Mouse (Mus musculus) liver, embryonic 15.5 days (tissue): ENCODE measurements around the gene Ascc1. TPM values are rescaled to one million over a fixed set of nuclear protein-coding genes. Genes with fewer than 3 reads are reported as not detected.
A peak's percentile ranks its signal among the peaks of the same experiment; 100 is the strongest.

ENCODE experiments used
- ATAC-seq: fragments of 200-750 bp; cut with Nextera tagmentation; 2 replicates; pipeline ENCODE4 v1.8.0; 2017; ENCODE audit warnings: moderate number of reproducible peaks, mild to moderate bottlenecking, moderate library complexity; ENCODE audit not compliant: insufficient read depth
- H3K27ac ChIP-seq: fragments of 300-500 bp; sonication (generic); replicated peaks from 2 replicates; pipeline ENCODE4 v1.5.1; 2015; ENCODE audit warnings: mild to moderate bottlenecking, inconsistent platforms
- H3K27me3 ChIP-seq: fragments of 300-500 bp; sonication (generic); 2 replicates; pipeline ENCODE4 v1.6.1; 2015; ENCODE audit warnings: mild to moderate bottlenecking, inconsistent platforms
- H3K36me3 ChIP-seq: fragments of 300-500 bp; sonication (generic); replicated peaks from 2 replicates; pipeline ENCODE4 v1.6.1; 2015; ENCODE audit warnings: moderate library complexity, mild to moderate bottlenecking, inconsistent platforms
- H3K4me1 ChIP-seq: fragments of 300-500 bp; sonication (generic); replicated peaks from 2 replicates; pipeline ENCODE4 v1.6.1; 2015; ENCODE audit warnings: inconsistent platforms
- H3K4me2 ChIP-seq: fragments of 300-500 bp; sonication (generic); 2 replicates; pipeline ENCODE4 v1.6.1; 2015; ENCODE audit warnings: moderate library complexity, mild to moderate bottlenecking, inconsistent platforms
- H3K4me3 ChIP-seq: fragments of 300-500 bp; sonication (generic); replicated peaks from 2 replicates; pipeline ENCODE4 v1.5.1; 2015; ENCODE audit warnings: mild to moderate bottlenecking, inconsistent platforms
- H3K9ac ChIP-seq: fragments of 300-500 bp; sonication (generic); 2 replicates; pipeline ENCODE4 v1.6.1; 2015; ENCODE audit warnings: moderate library complexity, mild to moderate bottlenecking, inconsistent platforms
- H3K9me3 ChIP-seq: fragments of 300-500 bp; sonication (generic); replicated peaks from 2 replicates; pipeline ENCODE4 v1.6.1; 2016; ENCODE audit warnings: inconsistent platforms
- WGBS: fragments of 180-500 bp; shearing (Covaris S2); methylation state at CpG from one replicate; pipeline ENCODE4 v1.1.7; 2015; ENCODE audit warnings: mixed read lengths; ENCODE audit not compliant: insufficient replicate concordance; 5-methylcytosine and 5-hydroxymethylcytosine counted together
- polyA plus RNA-seq: library from polyadenylated mRNA; unstranded; fragments of >200 nt; fragmentation: Nextera tagmentation; extraction: Ambion mirVana; gene quantifications from 2 replicates; pipeline ENCODE4 v1.2.1, GENCODE M21; 2015

Gene Ascc1
- polyA plus RNA-seq, 1 experiment from 2014 or later, result 16.5 TPM

GRCm38 (mm10) chr10:60035744-60036143 lies 33.1 kb downstream of the Ascc1 start:
- Histone ChIP-seq H3K27ac (no peak overlapping the region), H3K9ac (no peak overlapping the region), H3K9me3 (no peaks in the 10 kb centered on the region), H3K27me3 (0 out of 2 replicates have a peak, but pooled peaks cover 7% of the 10 kb centered on the region), H3K4me1 (peaks cover 10% of the 10 kb centered on the region), H3K36me3 (no peaks in the 10 kb centered on the region), H3K4me3 (no peak overlapping the region), H3K4me2 (no peak overlapping the region)
- ATAC-seq, result no peak
- 31% methylated on average over 4 of the region's 4 CpGs for WGBS

- Histone ChIP-seq H3K36me3 (no peaks in the 10 kb centered on the region), H3K9ac (no peak overlapping the region), H3K4me2 (no peak overlapping the region), H3K27ac (no peak overlapping the region), H3K27me3 (0 out of 2 replicates have a peak, but pooled peaks cover 7% of the 10 kb centered on the region), H3K4me1 (no peaks in the 10 kb centered on the region), H3K9me3 (no peaks in the 10 kb centered on the region), H3K4me3 (no peak overlapping the region)
- 65% methylated on average over 8 of the region's 8 CpGs for WGBS
- ATAC-seq, result no peak
Observed at GRCm38 (mm10) chr10:60042350-60042922, 39.8 kb downstream of the Ascc1 start.

GRCm38 (mm10) chr10:60046696-60047095 lies 44.1 kb downstream of the Ascc1 start:
- Histone ChIP-seq H3K4me2 (no peak overlapping the region), H3K4me3 (no peak overlapping the region), H3K9me3 (no peaks in the 10 kb centered on the region), H3K27ac (no peak overlapping the region), H3K36me3 (peaks cover 5% of the 10 kb centered on the region; the same call in 1 of the 2 replicates), H3K9ac (no peak overlapping the region), H3K27me3 (no peaks in the 10 kb centered on the region), H3K4me1 (no peaks in the 10 kb centered on the region)
- no peak for ATAC-seq
- WGBS, result 70% methylated on average over 5 of the region's 5 CpGs

- H3K4me1 ChIP-seq, result no peaks in the 10 kb centered on the region
- H3K9ac ChIP-seq, result no peak overlapping the region
- H3K4me2 ChIP-seq, result no peak overlapping the region
- H3K27me3 ChIP-seq, result no peaks in the 10 kb centered on the region
- no peak overlapping the region for H3K27ac ChIP-seq
- no peak overlapping the region for H3K4me3 ChIP-seq
- 81% methylated on average over 10 of the region's 10 CpGs for WGBS
- ATAC-seq, result no peak
- peaks cover 5% of the 10 kb centered on the region; the same call in 1 of the 2 replicates for H3K36me3 ChIP-seq
- no peaks in the 10 kb centered on the region for H3K9me3 ChIP-seq
Observed at GRCm38 (mm10) chr10:60050581-60050980, 48.0 kb downstream of the Ascc1 start.

GRCm38 (mm10) chr10:60053073-60053472 lies 50.5 kb downstream of the Ascc1 start:
- Histone ChIP-seq H3K36me3 (peaks cover 5% of the 10 kb centered on the region; the same call in 1 of the 2 replicates), H3K9me3 (no peaks in the 10 kb centered on the region), H3K27me3 (no peaks in the 10 kb centered on the region), H3K4me1 (no peaks in the 10 kb centered on the region), H3K4me2 (no peak overlapping the region), H3K27ac (no peak overlapping the region), H3K9ac (no peak overlapping the region), H3K4me3 (no peak overlapping the region)
- ATAC-seq, result no peak
- WGBS, result 30% methylated on average over 4 of the region's 4 CpGs

GRCm38 (mm10) chr10:60062173-60062572 lies 59.6 kb downstream of the Ascc1 start:
- WGBS, result 80% methylated on average over 5 of the region's 5 CpGs
- Histone ChIP-seq H3K4me2 (no peak overlapping the region), H3K9me3 (no peaks in the 10 kb centered on the region), H3K27ac (no peak overlapping the region), H3K9ac (no peak overlapping the region), H3K36me3 (no peaks in the 10 kb centered on the region), H3K4me1 (peaks cover 8% of the 10 kb centered on the region), H3K27me3 (no peaks in the 10 kb centered on the region), H3K4me3 (no peak overlapping the region)
- ATAC-seq, result no peak

- H3K9ac ChIP-seq, result no peak overlapping the region
- 57% methylated on average over 5 of the region's 5 CpGs for WGBS
Observed at GRCm38 (mm10) chr10:60062931-60063330, 60.3 kb downstream of the Ascc1 start.

GRCm38 (mm10) chr10:60066524-60066923 lies 63.9 kb downstream of the Ascc1 start:
- 66% methylated on average over 3 of the region's 3 CpGs for WGBS
- no peaks in the 10 kb centered on the region for H3K36me3 ChIP-seq
- H3K4me1 ChIP-seq, result peaks cover 8% of the 10 kb centered on the region
- H3K9me3 ChIP-seq, result no peaks in the 10 kb centered on the region
- ATAC-seq, result no peak
- no peak overlapping the region for H3K9ac ChIP-seq
- no peak overlapping the region for H3K27ac ChIP-seq
- no peak overlapping the region for H3K4me3 ChIP-seq
- no peaks in the 10 kb centered on the region for H3K27me3 ChIP-seq
- H3K4me2 ChIP-seq, result no peak overlapping the region

More at GRCm38 (mm10) chr10:60062931-60063330, 60.3 kb downstream of the Ascc1 start:
- H3K4me3 ChIP-seq, result no peak overlapping the region
- no peak overlapping the region for H3K27ac ChIP-seq
- peaks cover 8% of the 10 kb centered on the region for H3K4me1 ChIP-seq
- no peaks in the 10 kb centered on the region for H3K36me3 ChIP-seq
- H3K4me2 ChIP-seq, result no peak overlapping the region
- no peaks in the 10 kb centered on the region for H3K27me3 ChIP-seq
- ATAC-seq, result no peak
- no peaks in the 10 kb centered on the region for H3K9me3 ChIP-seq

- no peak overlapping the region for H3K27ac ChIP-seq
Observed at GRCm38 (mm10) chr10:60075159-60075558, 72.6 kb downstream of the Ascc1 start.

GRCm38 (mm10) chr10:60077226-60077625 lies 74.6 kb downstream of the Ascc1 start:
- peak overlapping the region; percentile 74 for H3K4me2 ChIP-seq
- no peak overlapping the region for H3K4me3 ChIP-seq
- WGBS, result 87% methylated on average over 7 of the region's 7 CpGs
- no peaks in the 10 kb centered on the region for H3K27me3 ChIP-seq
- H3K4me1 ChIP-seq, result peaks cover 66% of the 10 kb centered on the region
- no peaks in the 10 kb centered on the region for H3K36me3 ChIP-seq
- H3K9ac ChIP-seq, result 0 out of 2 replicates have a peak overlapping the region, but pooled peaks have one; percentile 13
- peak overlapping the region; percentile 88 for H3K27ac ChIP-seq
- no peaks in the 10 kb centered on the region for H3K9me3 ChIP-seq
- no peak for ATAC-seq

More at GRCm38 (mm10) chr10:60075159-60075558, 72.6 kb downstream of the Ascc1 start:
- Histone ChIP-seq H3K9ac (no peak overlapping the region), H3K4me3 (no peak overlapping the region), H3K4me2 (no peak overlapping the region), H3K4me1 (peaks cover 48% of the 10 kb centered on the region), H3K36me3 (no peaks in the 10 kb centered on the region), H3K27me3 (no peaks in the 10 kb centered on the region), H3K9me3 (no peaks in the 10 kb centered on the region)
- 68% methylated on average over 1 of the region's 1 CpGs for WGBS
- no peak for ATAC-seq

- Histone ChIP-seq H3K9ac (peak overlapping the region; percentile 9; the same call in 1 of the 2 replicates), H3K4me1 (peaks cover 74% of the 10 kb centered on the region), H3K27ac (peak overlapping the region; percentile 88), H3K36me3 (no peaks in the 10 kb centered on the region), H3K9me3 (no peaks in the 10 kb centered on the region), H3K4me2 (peak overlapping the region; percentile 74), H3K27me3 (no peaks in the 10 kb centered on the region), H3K4me3 (peak overlapping the region; percentile 32)
- peak; percentile 86 for ATAC-seq
- 26% methylated on average over 18 of the region's 18 CpGs for WGBS
Observed at GRCm38 (mm10) chr10:60077736-60078560, 75.3 kb downstream of the Ascc1 start.
